Mouse (Mus musculus): Measurements from ENCODE around the gene Elf2.

DNA sequence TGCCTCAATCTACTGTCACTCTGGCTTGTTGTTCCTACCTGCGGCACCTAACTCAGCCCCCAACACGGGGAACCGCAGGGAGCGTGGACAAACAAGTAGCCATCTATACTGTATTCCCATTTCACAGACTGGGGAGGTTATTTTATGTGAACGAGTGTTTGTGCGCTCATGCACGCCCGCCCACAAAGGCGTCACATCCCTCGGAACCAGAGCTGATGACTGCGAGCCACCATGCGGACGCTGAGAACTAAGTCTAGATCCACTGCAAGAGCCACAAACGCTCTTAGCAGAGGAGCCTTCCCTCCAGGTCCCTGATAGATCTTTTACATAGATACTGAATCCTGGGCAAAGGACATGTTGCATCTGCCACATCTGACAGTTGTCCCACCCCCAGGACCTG lies 10.4 kb downstream of the Elf2 start:
- TF ChIP-seq CTCF (IDR thresholded peaks at IDR 0.05 in 2 of 3, conservative IDR thresholded peaks at IDR 0.05 in 1 of 3; ENCODE audit: control insufficient read depth in 1 of 3, insufficient read depth in 1 of 3, low read depth in 2 of 3, low read length in 3 of 3, poor library complexity in 1 of 3, severe bottlenecking in 1 of 3) (no peak), E2F4 (IDR thresholded peaks at IDR 0.05; ENCODE audit: borderline replicate concordance, low read depth, low read length) (no peak), GATA1 (IDR thresholded peaks at IDR 0.05; ENCODE audit: low read depth, low read length) (no peak), ZMIZ1 (IDR thresholded peaks at IDR 0.05; ENCODE audit: low read depth, low read length) (no peak), KAT2A (conservative IDR thresholded peaks at IDR 0.05; ENCODE audit: low read depth, low read length) (no peak), USF1 (IDR thresholded peaks at IDR 0.05; ENCODE audit: low read depth, low read length) (no peak), EP300 (IDR thresholded peaks at IDR 0.05; ENCODE audit: low read depth in 1 of 2, low read length in 2 of 2) (no peak), POLR2A (IDR thresholded peaks at IDR 0.05; ENCODE audit: control insufficient read depth in 1 of 2, insufficient read depth in 1 of 2, low read depth in 1 of 2, low read length in 2 of 2, poor library complexity in 1 of 2) (no peak), POLR2AphosphoS5 (IDR thresholded peaks at IDR 0.05; ENCODE audit: borderline replicate concordance, low read depth, low read length) (no peak), SIN3A (IDR thresholded peaks at IDR 0.05; ENCODE audit: low read length) (no peak), NELFE (IDR thresholded peaks at IDR 0.05; ENCODE audit: low read depth, low read length) (no peak), TCF12 (IDR thresholded peaks at IDR 0.05; ENCODE audit: low read depth, low read length) (no peak), TAL1 (IDR thresholded peaks at IDR 0.05; ENCODE audit: low read length) (no peak)
